Mouse (Mus musculus): ENCODE measurements around the gene Pfpl.

Gene Pfpl

GRCm38 (mm10) chr19:12427605-12428004, at the start of gene Pfpl:
Pfpl (plus strand) TSS chr19:12427905.
- DNase-seq (ENCODE audit: low spot score in 2 of 2): no peak

GRCm38 (mm10) chr19:12386979-12387378, 40.7 kb upstream of the Pfpl start, which contains the start of gene Olfr1440:
Olfr1440 (plus strand) TSS chr19:12387279.
- no peak for DNase-seq (ENCODE audit: low spot score in 2 of 2)

DNA sequence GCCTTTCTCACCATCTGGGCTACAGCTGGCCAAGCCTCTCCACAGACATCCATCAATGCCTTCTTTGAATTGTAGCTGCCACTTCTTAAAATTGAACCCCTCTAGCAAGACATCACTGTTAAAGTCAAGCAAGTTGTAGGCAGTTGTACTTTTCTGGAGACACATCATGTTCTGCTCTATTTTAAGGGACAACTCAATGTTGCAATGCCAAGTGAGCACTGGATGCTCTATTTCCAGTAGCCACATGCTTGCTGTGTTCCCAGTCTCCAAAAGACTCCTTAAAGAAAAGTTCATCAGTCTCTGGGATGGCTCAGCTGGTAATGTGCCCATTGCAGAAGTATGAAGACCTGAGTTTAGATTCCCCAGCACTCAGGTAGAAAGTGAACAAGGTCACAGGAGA, 14.0 kb upstream of the Pfpl start:
- no peak for DNase-seq (ENCODE audit: low spot score in 2 of 2)

- no peak for DNase-seq (ENCODE audit: low spot score in 2 of 2)
Observed at GRCm38 (mm10) chr19:12417361-12417760, 10.3 kb upstream of the Pfpl start, which contains the start of gene Olfr1441. Olfr1441 (plus strand) TSS chr19:12417433.

GRCm38 (mm10) chr19:12418312-12418711, 9.4 kb upstream of the Pfpl start:
- DNase-seq (ENCODE audit: low spot score in 2 of 2): no peak

DNA sequence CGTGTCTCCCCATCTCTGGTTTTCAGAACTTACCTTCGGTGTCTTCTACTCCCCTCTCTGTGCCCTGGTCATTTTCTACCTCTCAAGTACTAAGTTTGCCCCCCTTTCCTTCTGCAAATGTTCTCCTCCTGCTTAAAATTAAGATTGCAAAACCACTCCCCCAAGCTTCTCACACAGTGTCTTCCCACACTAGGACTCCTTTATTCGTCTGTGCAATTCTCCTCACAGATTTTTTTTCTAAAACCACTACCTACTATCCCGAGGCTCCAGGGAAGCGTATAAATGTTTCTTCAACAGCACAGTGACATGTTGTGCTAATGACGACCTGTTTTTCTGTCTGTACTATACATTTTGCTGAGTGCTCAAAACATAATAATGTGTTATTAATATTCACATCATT, 7.2 kb upstream of the Pfpl start:
- DNase-seq (ENCODE audit: low spot score in 2 of 2): no peak

GRCm38 (mm10) chr19:12421680-12422079, 6.0 kb upstream of the Pfpl start:
- DNase-seq (ENCODE audit: low spot score in 2 of 2): no peak

- no peak for DNase-seq (ENCODE audit: low spot score in 2 of 2)
Observed at GRCm38 (mm10) chr19:12427101-12427500, 604 bp upstream of the Pfpl start.

DNA sequence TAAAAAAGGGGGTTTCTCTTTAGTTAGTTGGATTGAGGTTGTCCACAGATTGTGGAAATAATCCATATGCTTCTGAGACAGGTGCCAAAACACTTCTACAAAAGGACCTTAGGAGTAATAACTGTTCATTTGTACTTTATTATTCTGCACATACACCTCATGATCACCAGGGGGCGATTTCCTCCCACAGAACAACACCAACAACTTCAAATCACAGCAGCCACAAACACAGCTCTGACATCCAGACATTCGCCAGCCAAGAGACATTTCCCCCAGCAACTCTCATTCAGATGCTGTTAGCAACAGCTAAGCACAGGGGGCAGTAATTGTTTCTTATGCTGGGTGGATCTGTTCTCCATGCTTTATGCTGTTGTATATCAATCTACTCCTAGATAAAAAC, 5.3 kb downstream of the Pfpl start:
- peak; percentile 20 to 36 for DNase-seq (ENCODE audit: low spot score in 2 of 2)

GRCm38 (mm10) chr19:12435011-12435416, 7.3 kb downstream of the Pfpl start:
- DNase-seq (ENCODE audit: low spot score in 2 of 2): no peak

DNA sequence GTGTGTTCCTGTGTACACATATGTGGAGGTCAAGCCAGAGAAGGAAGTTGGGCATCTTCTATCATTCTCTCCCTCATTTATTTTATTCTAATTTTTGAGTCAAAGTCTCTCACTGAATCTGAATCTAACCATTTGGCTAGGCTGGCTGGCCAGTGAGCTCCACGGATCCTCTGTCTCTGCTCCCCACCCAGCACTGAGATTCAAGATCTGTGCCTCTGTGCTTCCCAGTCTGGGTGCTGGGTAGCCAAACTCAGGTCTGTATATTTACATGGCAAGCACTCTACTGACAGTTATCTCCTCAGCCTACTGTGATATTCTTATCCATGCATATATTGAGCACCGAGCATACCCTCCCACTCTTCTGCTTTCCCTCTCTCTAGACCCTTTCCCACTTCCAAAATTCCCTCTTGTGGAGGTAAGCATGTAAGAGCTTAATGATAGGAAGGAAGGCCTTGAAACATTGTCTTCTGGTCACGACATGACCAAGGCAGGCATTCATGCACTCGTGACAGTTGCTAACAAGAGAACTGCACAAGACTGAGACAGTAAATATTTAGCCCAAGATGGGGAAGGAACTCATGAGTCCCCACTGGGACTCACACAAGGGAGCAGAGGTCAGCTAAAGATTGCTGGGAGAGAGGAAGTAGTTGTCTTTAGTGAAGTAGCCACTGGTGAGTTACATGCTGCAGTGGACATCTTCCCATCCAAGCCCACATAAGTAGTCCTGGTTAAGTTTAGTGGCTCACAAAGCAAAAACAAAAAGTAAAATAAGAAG, 8.2 kb downstream of the Pfpl start:
- no peak for DNase-seq (ENCODE audit: low spot score in 2 of 2)

DNA sequence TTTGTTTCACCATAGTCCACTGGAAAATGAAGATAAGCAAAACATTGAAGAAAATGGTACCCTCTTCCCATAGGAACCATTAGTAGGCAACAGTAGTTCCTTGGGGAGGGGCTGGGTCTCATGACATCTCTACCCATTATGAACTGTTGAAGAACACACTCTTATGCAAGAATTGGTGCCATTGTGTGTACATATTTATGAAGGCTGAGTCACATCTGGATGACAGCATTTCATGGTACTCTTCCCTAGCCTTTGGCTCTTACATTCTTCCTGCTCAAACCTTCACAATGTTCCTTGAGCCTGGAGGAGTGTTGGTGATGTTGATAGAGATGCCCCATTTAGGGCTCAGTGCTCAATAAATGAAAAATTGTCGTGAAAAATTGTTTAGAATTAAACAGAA, 11.9 kb downstream of the Pfpl start:
- no peak for DNase-seq (ENCODE audit: low spot score in 2 of 2)

GRCm38 (mm10) chr19:12440103-12440725, 12.5 kb downstream of the Pfpl start:
- DNase-seq (ENCODE audit: low spot score in 2 of 2): no peak

DNA sequence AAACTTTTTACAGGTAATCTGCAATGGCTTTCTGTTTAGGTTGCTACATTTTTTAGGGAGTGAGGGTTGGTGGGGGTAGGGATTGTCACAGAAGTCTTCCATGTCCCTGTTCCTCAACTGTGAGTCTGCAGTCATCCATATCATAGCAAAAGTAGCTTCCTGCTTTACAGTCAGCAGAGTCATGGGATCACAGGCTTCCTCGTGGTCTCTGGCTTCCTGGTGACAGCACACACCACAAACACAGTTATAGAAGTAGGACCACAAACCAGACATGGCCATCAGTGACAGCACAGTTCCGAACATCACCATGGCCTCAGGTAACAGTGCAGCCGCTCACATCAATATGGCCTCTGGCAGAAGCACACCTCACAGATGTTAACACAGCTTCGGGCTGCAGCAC, 14.9 kb downstream of the Pfpl start:
- DNase-seq (ENCODE audit: low spot score in 2 of 2): no peak

GRCm38 (mm10) chr19:12445014-12445413, 17.3 kb downstream of the Pfpl start:
- no peak for DNase-seq (ENCODE audit: low spot score in 2 of 2)

- DNase-seq (ENCODE audit: low spot score in 2 of 2): no peak
Observed at GRCm38 (mm10) chr19:12457401-12458066, 29.8 kb downstream of the Pfpl start.

GRCm38 (mm10) chr19:12459516-12459915, 31.8 kb downstream of the Pfpl start:
- no peak for DNase-seq (ENCODE audit: low spot score in 2 of 2)

GRCm38 (mm10) chr19:12460282-12461249, 32.9 kb downstream of the Pfpl start, which contains the start of gene Mpeg1:
Mpeg1 (plus strand) TSS chr19:12460779.
- no peak for DNase-seq (ENCODE audit: low spot score in 2 of 2)

DNA sequence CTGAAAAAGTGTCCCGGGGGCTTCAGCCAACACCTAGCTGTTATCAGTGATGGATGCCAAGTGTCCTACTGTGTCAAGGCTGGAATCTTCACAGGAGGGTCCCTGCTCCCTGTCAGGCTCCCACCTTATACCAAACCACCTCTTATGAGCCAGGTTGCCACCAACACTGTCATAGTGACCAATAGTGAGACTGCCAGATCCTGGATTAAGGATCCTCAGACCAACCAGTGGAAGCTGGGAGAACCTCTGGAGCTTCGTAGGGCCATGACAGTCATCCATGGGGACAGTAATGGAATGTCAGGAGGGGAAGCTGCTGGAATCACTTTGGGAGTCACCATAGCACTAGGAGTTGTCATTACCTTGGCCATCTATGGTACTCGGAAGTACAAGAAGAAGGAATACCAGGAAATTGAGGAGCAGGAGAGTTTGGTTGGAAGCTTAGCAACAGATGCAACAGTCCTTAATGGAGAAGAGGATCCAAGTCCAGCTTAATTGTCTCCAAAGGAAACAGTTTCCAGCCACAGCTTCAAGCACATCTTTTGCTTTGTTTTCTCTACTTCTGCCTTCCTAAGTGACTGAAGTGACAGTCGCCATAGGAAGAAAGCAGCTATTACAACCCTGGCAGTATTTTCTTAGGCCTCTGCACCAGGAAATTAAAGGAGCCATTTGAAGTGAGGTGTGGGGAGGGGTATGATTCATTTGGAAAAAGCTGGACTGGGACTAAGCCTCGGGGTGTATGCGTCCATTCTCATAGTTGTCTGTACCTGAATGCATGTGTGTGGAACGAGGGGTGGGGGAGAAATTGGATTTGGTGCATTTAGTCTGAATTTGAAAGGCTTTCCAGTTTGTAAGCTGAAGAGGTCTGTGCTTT, 35.4 kb downstream of the Pfpl start:
- DNase-seq (ENCODE audit: low spot score in 2 of 2): no peak

DNA sequence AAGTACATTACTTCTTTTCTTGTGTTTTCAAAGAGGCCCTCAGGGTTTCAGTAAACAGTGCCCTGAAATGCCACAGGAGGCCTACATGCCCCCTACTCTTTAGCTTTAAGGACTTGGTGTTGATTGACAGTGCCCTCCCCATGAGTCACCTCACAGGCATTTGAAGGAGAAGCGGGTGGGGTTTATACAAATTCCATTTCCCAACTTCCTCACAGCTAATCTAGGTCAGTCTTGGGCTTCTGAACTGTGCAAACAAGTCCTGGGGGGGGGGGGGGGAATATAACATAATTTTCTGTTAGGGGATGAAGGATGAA, 36.0 kb downstream of the Pfpl start:
- DNase-seq (ENCODE audit: low spot score in 2 of 2): no peak

DNA sequence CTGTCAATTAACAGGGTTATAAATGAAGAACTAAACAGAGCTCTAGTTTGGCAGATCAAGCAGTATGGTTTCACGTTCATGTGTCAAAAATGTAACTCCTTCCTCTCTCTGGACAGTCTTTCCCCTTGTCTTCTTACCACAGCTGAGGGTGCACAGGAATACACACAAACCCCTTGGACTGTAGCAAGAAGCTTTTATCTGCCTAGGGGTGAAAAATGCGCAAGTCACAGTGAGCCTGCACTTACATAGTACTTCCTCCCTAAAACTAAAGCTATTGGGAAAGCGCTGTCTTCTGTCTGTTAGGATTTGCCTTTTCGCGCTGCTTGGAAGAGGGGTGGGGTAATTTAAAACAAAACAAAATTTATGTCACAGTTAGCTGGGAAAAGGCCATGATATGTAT, 36.4 kb downstream of the Pfpl start:
- DNase-seq (ENCODE audit: low spot score in 2 of 2): no peak

All from urinary bladder, postnatal 36 days (tissue).